Mouse (Mus musculus): Measurements from ENCODE around the gene Gm13030. TPM values are rescaled to one million over a fixed set of nuclear protein-coding genes. Genes with fewer than 3 reads are reported as not detected.
"Not testable (repeated sequence)": the region's sequence is repeated elsewhere in the genome, so short reads cannot be mapped to it uniquely, and the experiment has no call there.

Gm13030 gene
- polyA plus RNA-seq (2012; ENCODE audit: insufficient read depth, insufficient read length, missing spikeins), result not detected in 2 replicates

DNA sequence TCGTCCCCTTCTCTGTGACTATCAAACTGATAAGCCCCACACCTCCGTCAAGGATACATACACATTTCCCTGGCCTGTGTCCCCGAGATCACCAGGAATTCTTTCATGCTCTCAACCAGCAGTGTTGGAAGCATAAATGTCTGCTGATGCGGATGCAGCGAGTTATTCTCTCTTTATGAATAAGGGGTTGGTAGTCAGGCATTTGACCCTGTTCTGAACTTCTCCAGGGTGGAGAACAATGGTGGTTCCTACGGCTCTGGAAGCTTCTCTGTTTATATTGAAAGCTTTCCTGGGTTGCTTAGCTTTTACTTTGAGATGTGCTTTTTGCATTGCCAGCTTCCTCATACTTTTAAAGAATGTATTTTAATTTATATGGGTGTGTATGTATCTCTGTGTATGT lies at the start of gene Gm13030:
TSS of gene Gm13030 (minus strand) at position 101 of the 400 bp plus-strand sequence.
- no peak within 1 kb of the TSS for H3K27ac ChIP-seq (replicated peaks; ENCODE audit: low read depth, low read length)
- no peak within 1 kb of the TSS for H3K4me3 ChIP-seq (ENCODE audit: insufficient read depth, low read depth, low read length)
- H3K4me1 ChIP-seq (ENCODE audit: control insufficient read depth, insufficient read depth, insufficient read length, low read length), result peaks cover 3% of the 10 kb centered on the region; the same call in 1 of the 2 replicates

DNA sequence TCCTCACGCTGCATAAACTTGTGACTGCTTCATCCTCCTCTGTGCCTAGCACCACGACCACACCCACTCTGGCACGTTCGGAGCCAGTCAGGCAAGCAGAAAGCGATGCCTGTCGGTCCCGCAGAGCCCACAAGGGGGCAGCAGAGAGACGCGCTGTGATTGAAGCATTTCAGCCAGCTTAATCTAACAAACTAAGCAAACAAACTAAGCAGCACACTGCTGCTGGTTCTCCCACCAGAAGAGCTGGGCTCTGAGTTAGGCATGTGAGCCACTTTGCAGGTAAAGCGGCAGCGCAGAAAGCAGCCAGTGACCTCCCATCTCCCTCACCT lies 48.3 kb upstream of the Gm13030 start:
- Histone ChIP-seq H3K4me3 (ENCODE audit: insufficient read depth, low read depth, low read length) (no peak overlapping the region), H3K4me1 (ENCODE audit: control insufficient read depth, insufficient read depth, insufficient read length, low read length) (no peaks in the 10 kb centered on the region), H3K27ac (replicated peaks; ENCODE audit: low read depth, low read length) (no peak overlapping the region)

- Histone ChIP-seq H3K4me3 (ENCODE audit: insufficient read depth, low read depth, low read length) (no peak overlapping the region), H3K27ac (replicated peaks; ENCODE audit: low read depth, low read length) (no peak overlapping the region), H3K4me1 (ENCODE audit: control insufficient read depth, insufficient read depth, insufficient read length, low read length) (no peaks in the 10 kb centered on the region)
Measured at GRCm38 (mm10) chr4:138921254-138922130, 47.7 kb upstream of the Gm13030 start.

GRCm38 (mm10) chr4:138917282-138917681 lies 43.5 kb upstream of the Gm13030 start:
- Histone ChIP-seq H3K27ac (replicated peaks; ENCODE audit: low read depth, low read length) (no peak overlapping the region), H3K4me1 (ENCODE audit: control insufficient read depth, insufficient read depth, insufficient read length, low read length) (peaks cover 3% of the 10 kb centered on the region; the same call in 1 of the 2 replicates), H3K4me3 (ENCODE audit: insufficient read depth, low read depth, low read length) (no peak overlapping the region)

- H3K27ac ChIP-seq (replicated peaks; ENCODE audit: low read depth, low read length), result no peak within 1 kb of the TSS
- H3K4me1 ChIP-seq (ENCODE audit: control insufficient read depth, insufficient read depth, insufficient read length, low read length), result peaks cover 3% of the 10 kb centered on the region; the same call in 1 of the 2 replicates
- H3K4me3 ChIP-seq (ENCODE audit: insufficient read depth, low read depth, low read length), result peak within 1 kb of the TSS; percentile 70
Measured at GRCm38 (mm10) chr4:138913797-138914196, 40.0 kb upstream of the Gm13030 start, which contains the start of gene Otud3. TSS of gene Otud3 (minus strand) at chr4:138913945.

GRCm38 (mm10) chr4:138913141-138913787 lies 39.5 kb upstream of the Gm13030 start:
- peak overlapping the region; percentile 70 for H3K4me3 ChIP-seq (ENCODE audit: insufficient read depth, low read depth, low read length)
- H3K27ac ChIP-seq (replicated peaks; ENCODE audit: low read depth, low read length), result no peak overlapping the region

DNA sequence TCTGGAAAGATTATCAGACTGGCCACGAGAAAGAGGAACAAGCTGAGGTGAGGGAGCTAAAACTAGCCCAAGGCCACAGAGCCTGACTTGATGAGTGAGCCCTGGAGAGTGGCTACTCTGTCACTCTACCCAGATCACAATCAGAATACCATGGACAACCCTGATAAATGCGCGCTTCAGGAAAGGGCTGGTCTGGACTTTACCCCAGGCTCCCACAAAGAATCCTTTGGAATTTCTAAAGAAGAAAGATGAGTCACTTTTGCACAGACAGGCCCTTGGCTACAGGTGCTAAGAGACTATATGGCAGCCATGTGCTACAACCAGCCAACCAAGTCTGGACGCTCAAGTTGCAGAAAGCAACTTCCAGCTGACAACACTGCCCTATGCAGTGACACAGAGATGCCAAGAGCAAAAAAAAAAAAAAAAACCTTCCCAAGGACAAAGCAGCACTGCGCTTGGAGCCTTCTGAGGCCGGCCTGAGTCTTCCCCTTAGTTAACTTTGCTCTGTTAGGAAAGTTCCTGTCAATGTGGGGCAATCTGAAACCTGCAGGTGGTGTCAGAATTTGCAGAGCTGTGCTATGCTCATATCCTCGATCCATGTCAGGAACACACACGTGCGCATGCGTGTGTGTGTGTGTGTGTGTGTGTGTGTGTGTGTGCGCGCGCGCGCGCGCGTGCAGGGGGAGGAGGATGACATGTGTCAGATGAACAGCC lies 32.0 kb upstream of the Gm13030 start:
- H3K27ac ChIP-seq (replicated peaks; ENCODE audit: low read depth, low read length), result no peak overlapping the region
- no peaks in the 10 kb centered on the region for H3K4me1 ChIP-seq (ENCODE audit: control insufficient read depth, insufficient read depth, insufficient read length, low read length)
- no peak overlapping the region for H3K4me3 ChIP-seq (ENCODE audit: insufficient read depth, low read depth, low read length)

More at GRCm38 (mm10) chr4:138913141-138913787, 39.5 kb upstream of the Gm13030 start:
- peaks cover 3% of the 10 kb centered on the region; the same call in 1 of the 2 replicates for H3K4me1 ChIP-seq (ENCODE audit: control insufficient read depth, insufficient read depth, insufficient read length, low read length)

- Histone ChIP-seq H3K4me3 (ENCODE audit: insufficient read depth, low read depth, low read length) (no peak overlapping the region), H3K27ac (replicated peaks; ENCODE audit: low read depth, low read length) (no peak overlapping the region), H3K4me1 (ENCODE audit: control insufficient read depth, insufficient read depth, insufficient read length, low read length) (no peaks in the 10 kb centered on the region)
Measured at GRCm38 (mm10) chr4:138899361-138899760, 25.6 kb upstream of the Gm13030 start.

GRCm38 (mm10) chr4:138893789-138894188 lies 20.0 kb upstream of the Gm13030 start:
- not testable (repeated sequence) for H3K4me1 ChIP-seq (ENCODE audit: control insufficient read depth, insufficient read depth, insufficient read length, low read length); H3K4me3 ChIP-seq (ENCODE audit: insufficient read depth, low read depth, low read length)

DNA sequence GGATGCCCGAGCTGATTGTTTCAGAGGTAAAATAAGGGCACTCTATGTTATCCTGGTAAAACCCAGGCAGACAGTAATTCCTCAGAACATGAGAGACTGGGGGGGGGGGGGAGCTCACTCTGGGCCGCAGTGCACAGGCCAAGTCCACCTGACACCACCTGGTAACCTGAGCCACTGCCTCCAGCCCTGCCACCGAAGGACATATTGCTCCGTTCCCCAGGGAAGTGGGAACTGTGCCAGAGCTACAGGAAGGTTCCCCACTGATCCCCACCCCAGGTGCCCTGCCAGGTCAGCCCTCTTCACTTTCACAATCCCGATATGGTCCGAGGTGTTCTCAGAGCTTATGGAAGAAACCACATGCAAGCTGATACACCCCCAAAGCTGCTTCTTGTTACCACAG lies 18.9 kb upstream of the Gm13030 start:
- Histone ChIP-seq H3K27ac (replicated peaks; ENCODE audit: low read depth, low read length) (no peak overlapping the region), H3K4me1 (ENCODE audit: control insufficient read depth, insufficient read depth, insufficient read length, low read length) (no peaks in the 10 kb centered on the region), H3K4me3 (ENCODE audit: insufficient read depth, low read depth, low read length) (no peak overlapping the region)

More at GRCm38 (mm10) chr4:138893789-138894188, 20.0 kb upstream of the Gm13030 start:
- not testable (repeated sequence) for H3K27ac ChIP-seq (replicated peaks; ENCODE audit: low read depth, low read length)

GRCm38 (mm10) chr4:138889635-138890034 lies 15.9 kb upstream of the Gm13030 start:
- no peak overlapping the region for H3K27ac ChIP-seq (replicated peaks; ENCODE audit: low read depth, low read length)
- H3K4me3 ChIP-seq (ENCODE audit: insufficient read depth, low read depth, low read length), result no peak overlapping the region
- no peaks in the 10 kb centered on the region for H3K4me1 ChIP-seq (ENCODE audit: control insufficient read depth, insufficient read depth, insufficient read length, low read length)

GRCm38 (mm10) chr4:138889165-138889564 lies 15.4 kb upstream of the Gm13030 start:
- Histone ChIP-seq H3K4me1 (ENCODE audit: control insufficient read depth, insufficient read depth, insufficient read length, low read length) (no peaks in the 10 kb centered on the region), H3K4me3 (ENCODE audit: insufficient read depth, low read depth, low read length) (no peak overlapping the region), H3K27ac (replicated peaks; ENCODE audit: low read depth, low read length) (no peak overlapping the region)

DNA sequence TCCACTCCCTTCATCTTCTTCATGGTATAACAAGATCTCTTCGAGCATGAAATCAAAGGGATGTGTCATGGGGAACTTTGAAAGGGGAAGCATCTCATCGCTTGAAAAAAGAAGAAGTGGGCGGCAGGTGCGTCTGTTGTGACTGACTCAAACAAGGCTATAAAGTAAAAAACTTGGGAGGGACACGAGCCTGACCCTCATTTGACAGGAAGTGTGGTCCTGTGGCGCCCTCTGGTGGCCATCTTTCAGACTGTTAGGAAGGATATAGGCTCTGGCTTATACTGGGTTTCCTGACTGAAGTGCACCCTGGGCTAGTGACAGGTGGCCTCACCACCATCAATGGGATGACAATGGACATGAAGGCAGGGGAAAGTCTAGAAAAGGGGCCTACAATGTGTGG lies 10.5 kb upstream of the Gm13030 start:
- Histone ChIP-seq H3K27ac (replicated peaks; ENCODE audit: low read depth, low read length) (no peak overlapping the region), H3K4me3 (ENCODE audit: insufficient read depth, low read depth, low read length) (no peak overlapping the region), H3K4me1 (ENCODE audit: control insufficient read depth, insufficient read depth, insufficient read length, low read length) (peaks cover 12% of the 10 kb centered on the region; the same call in 1 of the 2 replicates)

- Histone ChIP-seq H3K4me1 (ENCODE audit: control insufficient read depth, insufficient read depth, insufficient read length, low read length) (peaks cover 16% of the 10 kb centered on the region; the same call in 1 of the 2 replicates), H3K4me3 (ENCODE audit: insufficient read depth, low read depth, low read length) (no peak overlapping the region), H3K27ac (replicated peaks; ENCODE audit: low read depth, low read length) (no peak overlapping the region)
Measured at GRCm38 (mm10) chr4:138882179-138882578, 8.4 kb upstream of the Gm13030 start.
